Mouse (Mus musculus): Measurements from ENCODE around the gene Rilp.

GRCm38 (mm10) chr11:75511213-75511612, 1.3 kb downstream of the Rilp start:
- TF ChIP-seq CTCF (IDR thresholded peaks at IDR 0.05; ENCODE audit: insufficient read depth, low read depth, low read length) (no peak), POLR2A (IDR thresholded peaks at IDR 0.05; ENCODE audit: insufficient read depth, low read depth, low read length) (no peak)
